Mouse (Mus musculus) adrenal gland, postnatal 25 days (tissue): Measurements from ENCODE around the gene Srsf10. TPM values are rescaled to one million over a fixed set of nuclear protein-coding genes. Genes with fewer than 3 reads are reported as not detected.

Experiments
- DNase-seq: peaks from one replicate; pipeline ENCODE4 v3.0.0; 2021; ENCODE audit warnings: mixed read lengths
- long read RNA-seq: library from polyadenylated mRNA; stranded (forward); transcript quantifications from one replicate; pipeline ENCODE4 v2.0.0, GENCODE M21; 2021
- total RNA-seq: library from RNA; stranded (reverse); gene quantifications from 2 replicates; pipeline ENCODE4 v1.2.3, GENCODE M21; 2021

Gene Srsf10
- total RNA-seq = 125 and 168 TPM in 2 replicates
- long read RNA-seq, transcript Srsf10-203 (6 exons, 2,225 nt) = minor isoform, 5 of 57 reads
- long read RNA-seq, transcript Srsf10-205 (6 exons, 3,754 nt) = major isoform, 25 of 57 reads
- long read RNA-seq, transcript Srsf10-202 (6 exons, 3,055 nt) = minor isoform, 5 of 57 reads
- long read RNA-seq, transcript Srsf10-204 (6 exons, 3,058 nt) = minor isoform, 12 of 57 reads
- long read RNA-seq, partial matches to known transcripts = 1 of 57 reads
- long read RNA-seq, other reads (novel, unspliced or antisense) = 9 of 57 reads

- DNase-seq = peak; percentile 97
Observed at GRCm38 (mm10) chr4:135855536-135856222, at the start of gene Srsf10. Srsf10 (plus strand) TSS chr4:135855747.

GRCm38 (mm10) chr4:135814896-135815295, 40.7 kb upstream of the Srsf10 start:
- DNase-seq = no peak

- DNase-seq = peak; percentile 47
Observed at GRCm38 (mm10) chr4:135816905-135817622, 38.5 kb upstream of the Srsf10 start.

- DNase-seq = no peak
Observed at GRCm38 (mm10) chr4:135818366-135818765, 37.2 kb upstream of the Srsf10 start.

GRCm38 (mm10) chr4:135819826-135820526, 35.6 kb upstream of the Srsf10 start:
- DNase-seq = peak; percentile 80

GRCm38 (mm10) chr4:135821772-135822171, 33.8 kb upstream of the Srsf10 start:
- DNase-seq = no peak

GRCm38 (mm10) chr4:135823298-135823697, 32.2 kb upstream of the Srsf10 start:
- peak; percentile 54 for DNase-seq

- no peak for DNase-seq
Observed at GRCm38 (mm10) chr4:135824254-135824653, 31.3 kb upstream of the Srsf10 start.

- DNase-seq = peak; percentile 85
Observed at GRCm38 (mm10) chr4:135828491-135828890, 27.1 kb upstream of the Srsf10 start.

GRCm38 (mm10) chr4:135832070-135832469, 23.5 kb upstream of the Srsf10 start:
- no peak for DNase-seq

GRCm38 (mm10) chr4:135833301-135834123, 22.0 kb upstream of the Srsf10 start:
- no peak for DNase-seq

GRCm38 (mm10) chr4:135834124-135834717, 21.3 kb upstream of the Srsf10 start:
- no peak for DNase-seq

GRCm38 (mm10) chr4:135838925-135839292, 16.6 kb upstream of the Srsf10 start:
- DNase-seq = no peak

GRCm38 (mm10) chr4:135839293-135840011, 16.1 kb upstream of the Srsf10 start:
- DNase-seq = no peak

GRCm38 (mm10) chr4:135844400-135844799, 11.1 kb upstream of the Srsf10 start:
- no peak for DNase-seq

GRCm38 (mm10) chr4:135847581-135847980, 8.0 kb upstream of the Srsf10 start:
- peak; percentile 71 for DNase-seq

- DNase-seq = no peak
Observed at GRCm38 (mm10) chr4:135850411-135851095, 5.0 kb upstream of the Srsf10 start.

- DNase-seq = no peak
Observed at GRCm38 (mm10) chr4:135851942-135852341, 3.6 kb upstream of the Srsf10 start.

GRCm38 (mm10) chr4:135853987-135854546, 1.5 kb upstream of the Srsf10 start:
- DNase-seq = no peak

- no peak for DNase-seq
Observed at GRCm38 (mm10) chr4:135854630-135855029, 917 bp upstream of the Srsf10 start.
